Mouse (Mus musculus): ENCODE measurements around the gene Ndufaf4. TPM values are rescaled to one million over a fixed set of nuclear protein-coding genes. Genes with fewer than 3 reads are reported as not detected.

Gene Ndufaf4
- polyA plus RNA-seq, 1 experiment from 2014 or later, result 63.0 TPM

- Histone ChIP-seq H3K27ac (replicated peaks) (no peak overlapping the region), H3K9me3 (no peaks in the 10 kb centered on the region), H3K4me1 (replicated peaks) (no peaks in the 10 kb centered on the region), H3K4me3 (no peak overlapping the region), H3K27me3 (no peaks in the 10 kb centered on the region), H3K4me2 (no peak overlapping the region), H3K36me3 (no peaks in the 10 kb centered on the region), H3K9ac (no peak overlapping the region)
- WGBS, result 93% methylated on average over 2 of the region's 2 CpGs
- ATAC-seq (ENCODE audit: low read depth), result no peak
Measured at GRCm38 (mm10) chr4:24915631-24916030, 17.7 kb downstream of the Ndufaf4 start.

GRCm38 (mm10) chr4:24920006-24920577, 22.2 kb downstream of the Ndufaf4 start:
- Histone ChIP-seq H3K9me3 (no peaks in the 10 kb centered on the region), H3K9ac (no peak overlapping the region), H3K27ac (replicated peaks) (no peak overlapping the region), H3K4me3 (no peak overlapping the region), H3K4me1 (replicated peaks) (no peaks in the 10 kb centered on the region), H3K4me2 (no peak overlapping the region), H3K36me3 (no peaks in the 10 kb centered on the region), H3K27me3 (no peaks in the 10 kb centered on the region)
- WGBS, result 77% methylated on average over 5 of the region's 5 CpGs
- no peak for ATAC-seq (ENCODE audit: low read depth)

GRCm38 (mm10) chr4:24924726-24925125, 26.8 kb downstream of the Ndufaf4 start:
- 78% methylated on average over 2 of the region's 2 CpGs for WGBS
- Histone ChIP-seq H3K9ac (no peak overlapping the region), H3K4me2 (no peak overlapping the region), H3K4me1 (replicated peaks) (no peaks in the 10 kb centered on the region), H3K9me3 (no peaks in the 10 kb centered on the region), H3K4me3 (no peak overlapping the region), H3K27ac (replicated peaks) (no peak overlapping the region), H3K27me3 (no peaks in the 10 kb centered on the region), H3K36me3 (no peaks in the 10 kb centered on the region)
- no peak for ATAC-seq (ENCODE audit: low read depth)

- ATAC-seq (ENCODE audit: low read depth), result no peak
- WGBS, result 78% methylated on average over 5 of the region's 5 CpGs
- H3K4me1 ChIP-seq (replicated peaks), result no peaks in the 10 kb centered on the region
Measured at GRCm38 (mm10) chr4:24928260-24928780, 30.4 kb downstream of the Ndufaf4 start.

GRCm38 (mm10) chr4:24928926-24929325, 31.0 kb downstream of the Ndufaf4 start:
- H3K4me2 ChIP-seq, result no peak overlapping the region
- no peak overlapping the region for H3K9ac ChIP-seq
- no peaks in the 10 kb centered on the region for H3K9me3 ChIP-seq
- H3K27me3 ChIP-seq, result no peaks in the 10 kb centered on the region
- H3K36me3 ChIP-seq, result no peaks in the 10 kb centered on the region
- no peak overlapping the region for H3K27ac ChIP-seq (replicated peaks)
- H3K4me1 ChIP-seq (replicated peaks), result no peaks in the 10 kb centered on the region
- 80% methylated on average over 5 of the region's 5 CpGs for WGBS
- H3K4me3 ChIP-seq, result no peak overlapping the region
- no peak for ATAC-seq (ENCODE audit: low read depth)

More at GRCm38 (mm10) chr4:24928260-24928780, 30.4 kb downstream of the Ndufaf4 start:
- H3K4me3 ChIP-seq, result no peak overlapping the region
- no peaks in the 10 kb centered on the region for H3K9me3 ChIP-seq
- no peak overlapping the region for H3K9ac ChIP-seq
- no peak overlapping the region for H3K27ac ChIP-seq (replicated peaks)
- H3K36me3 ChIP-seq, result no peaks in the 10 kb centered on the region
- no peak overlapping the region for H3K4me2 ChIP-seq
- H3K27me3 ChIP-seq, result no peaks in the 10 kb centered on the region

GRCm38 (mm10) chr4:24942728-24943424, 45.0 kb downstream of the Ndufaf4 start:
- no peaks in the 10 kb centered on the region for H3K4me1 ChIP-seq (replicated peaks)
- no peaks in the 10 kb centered on the region for H3K36me3 ChIP-seq
- H3K4me3 ChIP-seq, result no peak overlapping the region
- no peaks in the 10 kb centered on the region for H3K27me3 ChIP-seq
- no peak overlapping the region for H3K27ac ChIP-seq (replicated peaks)
- H3K9ac ChIP-seq, result no peak overlapping the region
- 70% methylated on average over 6 of the region's 6 CpGs for WGBS
- ATAC-seq (ENCODE audit: low read depth), result no peak
- H3K4me2 ChIP-seq, result no peak overlapping the region
- no peaks in the 10 kb centered on the region for H3K9me3 ChIP-seq

Other genes starting within 250 kb of the Ndufaf4 start
- gene Klhl32, start 47.0 kb upstream of the Ndufaf4 start, polyA plus RNA-seq (2015; fragmentation: Nextera tagmentation; extraction: Ambion mirVana), result 23.5 and 24.3 TPM in 2 replicates
- 1.5 and 1.6 TPM in 2 replicates for gene Gpr63, start 68.3 kb downstream of the Ndufaf4 start, polyA plus RNA-seq (2015; fragmentation: Nextera tagmentation; extraction: Ambion mirVana)